Mouse (Mus musculus): ENCODE data around the gene Cep112. TPM values are rescaled to one million over a fixed set of nuclear protein-coding genes. Genes with fewer than 3 reads are reported as not detected.
A peak's percentile ranks its signal among the peaks of the same experiment; 100 is the strongest.

Gene Cep112
- polyA plus RNA-seq, 1 experiment from 2014 or later, result 10.1 TPM

- Histone ChIP-seq H3K27ac (no peak overlapping the region), H3K9me3 (no peaks in the 10 kb centered on the region), H3K4me3 (no peak overlapping the region), H3K4me1 (replicated peaks) (peaks cover 11% of the 10 kb centered on the region; the same call in 1 of the 2 replicates), H3K36me3 (no peaks in the 10 kb centered on the region), H3K27me3 (ENCODE audit: insufficient read depth, poor library complexity, severe bottlenecking) (no peaks in the 10 kb centered on the region)
- DNase-seq (ENCODE audit: low spot score), result no peak
Observed at GRCm38 (mm10) chr11:108559506-108559905, 134.5 kb downstream of the Cep112 start.

- DNase-seq (ENCODE audit: low spot score), result no peak
- Histone ChIP-seq H3K36me3 (no peaks in the 10 kb centered on the region), H3K9me3 (no peaks in the 10 kb centered on the region), H3K27me3 (ENCODE audit: insufficient read depth, poor library complexity, severe bottlenecking) (no peaks in the 10 kb centered on the region), H3K4me1 (replicated peaks) (peaks cover 10% of the 10 kb centered on the region; the same call in 1 of the 2 replicates), H3K4me3 (no peak overlapping the region), H3K27ac (no peak overlapping the region)
- 83% methylated on average over 5 of the region's 5 CpGs for WGBS
Observed at GRCm38 (mm10) chr11:108562076-108562475, 137.1 kb downstream of the Cep112 start.

- no peaks in the 10 kb centered on the region for H3K36me3 ChIP-seq
- WGBS, result 30% methylated on average over 7 of the region's 7 CpGs
- DNase-seq (ENCODE audit: low spot score), result peak; percentile 68
- no peak overlapping the region for H3K4me3 ChIP-seq
- no peaks in the 10 kb centered on the region for H3K9me3 ChIP-seq
- no peaks in the 10 kb centered on the region for H3K27me3 ChIP-seq (ENCODE audit: insufficient read depth, poor library complexity, severe bottlenecking)
- H3K27ac ChIP-seq, result peak overlapping the region; percentile 53
- H3K4me1 ChIP-seq (replicated peaks), result peaks cover 22% of the 10 kb centered on the region
Observed at GRCm38 (mm10) chr11:108586551-108587184, 161.7 kb downstream of the Cep112 start.

GRCm38 (mm10) chr11:108593207-108593958 lies 168.4 kb downstream of the Cep112 start:
- Histone ChIP-seq H3K4me1 (replicated peaks) (peaks cover 6% of the 10 kb centered on the region; the same call in 1 of the 2 replicates), H3K36me3 (no peaks in the 10 kb centered on the region), H3K27ac (no peak overlapping the region), H3K27me3 (ENCODE audit: insufficient read depth, poor library complexity, severe bottlenecking) (no peaks in the 10 kb centered on the region), H3K9me3 (no peaks in the 10 kb centered on the region), H3K4me3 (no peak overlapping the region)
- 74% methylated on average over 5 of the region's 5 CpGs for WGBS
- no peak for DNase-seq (ENCODE audit: low spot score)

- Histone ChIP-seq H3K36me3 (no peaks in the 10 kb centered on the region), H3K4me1 (replicated peaks) (0 out of 2 replicates have a peak, but pooled peaks cover 3% of the 10 kb centered on the region), H3K27me3 (ENCODE audit: insufficient read depth, poor library complexity, severe bottlenecking) (no peaks in the 10 kb centered on the region), H3K9me3 (no peaks in the 10 kb centered on the region), H3K4me3 (no peak overlapping the region), H3K27ac (no peak overlapping the region)
- DNase-seq (ENCODE audit: low spot score), result no peak
- WGBS, result 81% methylated on average over 2 of the region's 2 CpGs
Observed at GRCm38 (mm10) chr11:108593959-108594579, 169.1 kb downstream of the Cep112 start.

GRCm38 (mm10) chr11:108605301-108605700 lies 180.3 kb downstream of the Cep112 start:
- Histone ChIP-seq H3K4me1 (replicated peaks) (peaks cover 11% of the 10 kb centered on the region), H3K36me3 (no peaks in the 10 kb centered on the region), H3K27ac (no peak overlapping the region; the same call in 1 of the 2 replicates), H3K27me3 (ENCODE audit: insufficient read depth, poor library complexity, severe bottlenecking) (no peaks in the 10 kb centered on the region), H3K4me3 (no peak overlapping the region), H3K9me3 (no peaks in the 10 kb centered on the region)
- DNase-seq (ENCODE audit: low spot score), result peak; percentile 39
- WGBS, result 36% methylated on average over 3 of the region's 3 CpGs

- no peak for DNase-seq (ENCODE audit: low spot score)
- no peak overlapping the region for H3K4me3 ChIP-seq
- no peaks in the 10 kb centered on the region for H3K27me3 ChIP-seq (ENCODE audit: insufficient read depth, poor library complexity, severe bottlenecking)
- peaks cover 11% of the 10 kb centered on the region for H3K4me1 ChIP-seq (replicated peaks)
- H3K36me3 ChIP-seq, result no peaks in the 10 kb centered on the region
- H3K9me3 ChIP-seq, result no peaks in the 10 kb centered on the region
- H3K27ac ChIP-seq, result no peak overlapping the region
- WGBS, result 90% methylated on average over 11 of the region's 11 CpGs
Observed at GRCm38 (mm10) chr11:108606036-108606435, 181.0 kb downstream of the Cep112 start.

- Histone ChIP-seq H3K36me3 (no peaks in the 10 kb centered on the region), H3K4me1 (replicated peaks) (peaks cover 11% of the 10 kb centered on the region), H3K4me3 (no peak overlapping the region), H3K27me3 (ENCODE audit: insufficient read depth, poor library complexity, severe bottlenecking) (no peaks in the 10 kb centered on the region), H3K9me3 (no peaks in the 10 kb centered on the region), H3K27ac (no peak overlapping the region)
- DNase-seq (ENCODE audit: low spot score), result no peak
Observed at GRCm38 (mm10) chr11:108606836-108607235, 181.8 kb downstream of the Cep112 start.

- H3K4me3 ChIP-seq, result no peak overlapping the region
- no peaks in the 10 kb centered on the region for H3K9me3 ChIP-seq
- 85% methylated on average over 7 of the region's 7 CpGs for whole genome bisulfite sequencing
- H3K36me3 ChIP-seq, result no peaks in the 10 kb centered on the region
- no peak for DNase-seq (ENCODE audit: low spot score)
- H3K4me1 ChIP-seq (replicated peaks), result 0 out of 2 replicates have a peak, but pooled peaks cover 4% of the 10 kb centered on the region
- no peak overlapping the region for H3K27ac ChIP-seq
- H3K27me3 ChIP-seq (ENCODE audit: insufficient read depth, poor library complexity, severe bottlenecking), result no peaks in the 10 kb centered on the region
Observed at GRCm38 (mm10) chr11:108620628-108621433, 195.8 kb downstream of the Cep112 start.

- H3K27ac ChIP-seq, result no peak overlapping the region
- H3K27me3 ChIP-seq (ENCODE audit: insufficient read depth, poor library complexity, severe bottlenecking), result no peaks in the 10 kb centered on the region
- H3K9me3 ChIP-seq, result no peaks in the 10 kb centered on the region
- H3K4me1 ChIP-seq (replicated peaks), result 0 out of 2 replicates have a peak, but pooled peaks cover 4% of the 10 kb centered on the region
- WGBS, result 85% methylated on average over 9 of the region's 9 CpGs
- H3K4me3 ChIP-seq, result no peak overlapping the region
- H3K36me3 ChIP-seq, result no peaks in the 10 kb centered on the region
- no peak for DNase-seq (ENCODE audit: low spot score)
Observed at GRCm38 (mm10) chr11:108621434-108621901, 196.5 kb downstream of the Cep112 start.

- Histone ChIP-seq H3K4me1 (replicated peaks) (no peaks in the 10 kb centered on the region), H3K27me3 (ENCODE audit: insufficient read depth, poor library complexity, severe bottlenecking) (no peaks in the 10 kb centered on the region), H3K27ac (no peak overlapping the region), H3K36me3 (no peaks in the 10 kb centered on the region), H3K4me3 (no peak overlapping the region), H3K9me3 (no peaks in the 10 kb centered on the region)
- 84% methylated on average over 5 of the region's 5 CpGs for WGBS
- no peak for DNase-seq (ENCODE audit: low spot score)
Observed at GRCm38 (mm10) chr11:108625546-108626232, 200.7 kb downstream of the Cep112 start.

- no peaks in the 10 kb centered on the region for H3K36me3 ChIP-seq
- no peaks in the 10 kb centered on the region for H3K9me3 ChIP-seq
- no peak overlapping the region for H3K27ac ChIP-seq
- DNase-seq (ENCODE audit: low spot score), result no peak
- no peaks in the 10 kb centered on the region for H3K27me3 ChIP-seq (ENCODE audit: insufficient read depth, poor library complexity, severe bottlenecking)
- H3K4me3 ChIP-seq, result no peak overlapping the region
- no peaks in the 10 kb centered on the region for H3K4me1 ChIP-seq (replicated peaks)
- WGBS, result 80% methylated on average over 2 of the region's 2 CpGs
Observed at GRCm38 (mm10) chr11:108637780-108638179, 212.8 kb downstream of the Cep112 start.

Measured in hindbrain, embryonic 10.5 days (tissue).